Mouse (Mus musculus) liver, postnatal 0 days (tissue): Measurements from ENCODE around the gene S100pbp. TPM values are rescaled to one million over a fixed set of nuclear protein-coding genes. Genes with fewer than 3 reads are reported as not detected.

ENCODE experiments used
- ATAC-seq: fragments of 200-750 bp; cut with Nextera tagmentation; 2 replicates; pipeline ENCODE4 v1.8.0; 2017; ENCODE audit warnings: mild to moderate bottlenecking, moderate library complexity
- DNase-seq: peaks from one replicate; pipeline ENCODE4 v3.0.0-alpha.2; 2016
- H3K27ac ChIP-seq: fragments of 300-500 bp; sonication (generic); 2 replicates; pipeline ENCODE4 v1.5.1; 2014; ENCODE audit warnings: antibody characterized with exemption, moderate library complexity, mild to moderate bottlenecking, low read depth
- H3K27me3 ChIP-seq: fragments of 300-500 bp; sonication (generic); 2 replicates; pipeline ENCODE4 v1.6.1; 2014; ENCODE audit warnings: low read length, control low read depth, mixed read lengths; ENCODE audit not compliant: insufficient read depth
- H3K36me3 ChIP-seq: fragments of 300-500 bp; sonication (generic); replicated peaks from 2 replicates; pipeline ENCODE4 v1.6.1; 2014; ENCODE audit warnings: mild to moderate bottlenecking, control low read depth, low read length, moderate library complexity, mixed read lengths; ENCODE audit not compliant: insufficient read depth
- H3K4me1 ChIP-seq: fragments of 300-500 bp; sonication (generic); 2 replicates; pipeline ENCODE4 v1.6.1; 2014; ENCODE audit warnings: antibody characterized with exemption, mild to moderate bottlenecking, control low read depth; ENCODE audit not compliant: insufficient read depth
- H3K4me2 ChIP-seq: fragments of 300-500 bp; sonication (generic); 2 replicates; pipeline ENCODE4 v1.6.1; 2014; ENCODE audit warnings: low read depth, mild to moderate bottlenecking, low read length, moderate library complexity, mixed read lengths
- H3K4me3 ChIP-seq: fragments of 300-500 bp; sonication (generic); 2 replicates; pipeline ENCODE4 v1.5.1; 2014; ENCODE audit warnings: low read depth, low read length
- H3K9ac ChIP-seq: fragments of 300-500 bp; sonication (generic); replicated peaks from 2 replicates; pipeline ENCODE4 v1.6.1; 2014; ENCODE audit warnings: mild to moderate bottlenecking, moderate library complexity
- H3K9me3 ChIP-seq: fragments of 300-500 bp; sonication (generic); 2 replicates; pipeline ENCODE4 v1.6.1; 2016; ENCODE audit warnings: mild to moderate bottlenecking, control low read depth, low read length, mixed read lengths
- CTCF ChIP-seq: sonication (generic); IDR thresholded peaks from 2 replicates; pipeline ENCODE4 v1.5.1; 2016; ENCODE audit warnings: antibody characterized with exemption, low read depth
- EP300 ChIP-seq: IDR thresholded peaks from 2 replicates; pipeline ENCODE4 v1.6.1; 2016; ENCODE audit warnings: antibody characterized with exemption, low read depth, mild to moderate bottlenecking
- WGBS: fragments of 180-500 bp; shearing (Covaris S2); extraction: QIAGEN DNeasy Blood & Tissue Kit; methylation state at CpG from one replicate; pipeline ENCODE4 v1.1.7; 2014; ENCODE audit not compliant: insufficient replicate concordance; 5-methylcytosine and 5-hydroxymethylcytosine counted together
- polyA plus RNA-seq: library from polyadenylated mRNA; unstranded; fragments of >200 nt; fragmentation: Nextera tagmentation; extraction: Ambion mirVana; gene quantifications from 2 replicates; pipeline ENCODE4 v1.2.1, GENCODE M21; 2015

S100pbp gene
- polyA plus RNA-seq, 1 experiment from 2014 or later: 3.6 TPM

- WGBS: 2% methylated on average over 34 of the region's 59 CpGs
- H3K9ac ChIP-seq: no peak overlapping the region
Measured at GRCm38 (mm10) chr4:129120520-129121445, 68.7 kb downstream of the S100pbp start.

GRCm38 (mm10) chr4:129119708-129120107, 69.8 kb downstream of the S100pbp start:
- TF ChIP-seq CTCF (no peak), EP300 (no peak)
- Histone ChIP-seq H3K27ac (no peak overlapping the region), H3K4me3 (no peak overlapping the region), H3K4me2 (no peak overlapping the region), H3K4me1 (0 out of 2 replicates have a peak, but pooled peaks cover 5% of the 10 kb centered on the region), H3K27me3 (peaks cover 65% of the 10 kb centered on the region), H3K9me3 (no peaks in the 10 kb centered on the region), H3K36me3 (no peaks in the 10 kb centered on the region), H3K9ac (no peak overlapping the region)
- no peak for DNase-seq
- no peak for ATAC-seq
- WGBS: 70% methylated on average over 10 of the region's 10 CpGs

More at GRCm38 (mm10) chr4:129120520-129121445, 68.7 kb downstream of the S100pbp start:
- H3K9me3 ChIP-seq: no peaks in the 10 kb centered on the region
- peak overlapping the region; percentile 31 for H3K4me3 ChIP-seq
- peak; percentile 45 for TF ChIP-seq CTCF
- no peak for TF ChIP-seq EP300
- H3K36me3 ChIP-seq: no peaks in the 10 kb centered on the region
- no peak overlapping the region for H3K27ac ChIP-seq
- peaks cover 71% of the 10 kb centered on the region for H3K27me3 ChIP-seq
- ATAC-seq: peak; percentile 45
- peak; percentile 82 for DNase-seq
- H3K4me1 ChIP-seq: peaks cover 7% of the 10 kb centered on the region; the same call in 1 of the 2 replicates
- peak overlapping the region; percentile 63 for H3K4me2 ChIP-seq

DNA sequence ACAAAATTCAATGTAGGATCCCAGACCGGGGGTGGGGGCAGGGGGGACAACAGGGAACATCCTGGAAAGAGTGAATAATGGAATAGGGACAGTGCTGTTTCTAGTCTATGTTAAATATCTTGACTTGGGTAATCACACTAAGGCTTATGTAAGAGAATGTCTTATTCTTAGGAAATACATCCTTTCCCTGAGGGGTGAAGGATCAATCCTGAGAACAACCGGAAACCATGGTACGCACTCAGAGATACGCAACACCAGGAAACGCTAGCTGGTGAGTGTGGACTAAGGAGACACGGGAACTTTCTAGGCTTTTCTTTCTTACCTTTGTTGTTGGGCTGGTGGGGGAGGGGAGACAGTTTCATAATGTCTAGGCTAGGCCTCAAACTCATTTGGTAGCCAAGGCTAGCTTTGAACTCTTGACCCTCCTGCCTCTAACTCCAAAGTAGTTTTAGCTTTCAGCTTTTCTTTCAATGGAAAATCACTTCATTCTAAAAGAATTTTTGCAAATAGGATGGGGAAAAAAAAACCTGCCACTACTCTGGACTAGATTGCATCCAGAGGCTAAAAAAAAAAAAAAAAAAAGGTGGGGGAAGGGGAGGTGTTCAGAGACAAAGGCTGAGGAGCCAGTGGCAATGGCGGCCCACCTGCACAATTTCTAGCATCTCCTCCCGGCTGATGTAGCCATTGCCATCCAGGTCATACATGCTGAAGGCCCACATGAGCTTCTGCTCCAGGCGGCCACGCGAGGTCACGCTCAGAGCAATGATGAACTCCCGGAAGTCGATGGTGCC, 71.6 kb downstream of the S100pbp start:
- 79% methylated on average over 14 of the region's 14 CpGs for WGBS

DNA sequence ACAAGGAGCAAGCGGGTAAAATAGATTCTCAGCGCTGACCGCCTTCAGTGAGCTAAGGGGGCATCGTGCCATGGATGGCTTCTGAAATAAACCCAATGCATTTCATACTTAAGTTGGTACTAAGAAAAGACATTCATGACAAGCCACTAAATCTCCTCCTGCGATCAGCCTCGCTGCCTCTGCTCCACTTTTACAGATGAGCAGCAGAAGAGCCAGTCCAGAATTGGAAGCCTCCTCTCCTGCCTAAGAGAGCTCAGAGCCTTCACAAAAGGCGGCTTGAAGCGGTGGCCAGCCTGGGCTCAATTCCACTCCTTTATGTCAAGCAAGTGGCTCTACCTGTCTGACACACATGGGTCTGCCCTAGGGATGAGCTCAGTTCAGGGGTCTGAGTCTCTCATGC, 72.8 kb downstream of the S100pbp start:
- Histone ChIP-seq H3K27ac (no peak overlapping the region), H3K9ac (no peak overlapping the region), H3K9me3 (no peaks in the 10 kb centered on the region), H3K4me2 (no peak overlapping the region), H3K27me3 (peaks cover 39% of the 10 kb centered on the region), H3K36me3 (no peaks in the 10 kb centered on the region), H3K4me3 (no peak overlapping the region), H3K4me1 (0 out of 2 replicates have a peak, but pooled peaks cover 5% of the 10 kb centered on the region)
- DNase-seq (no peak), ATAC-seq (no peak)
- 80% methylated on average over 8 of the region's 8 CpGs for WGBS
- TF ChIP-seq CTCF (no peak), EP300 (no peak)

More for the DNA sequence above, 71.6 kb downstream of the S100pbp start:
- ATAC-seq: no peak
- no peak overlapping the region for H3K27ac ChIP-seq
- H3K9ac ChIP-seq: no peak overlapping the region
- H3K27me3 ChIP-seq: peaks cover 51% of the 10 kb centered on the region
- H3K9me3 ChIP-seq: no peaks in the 10 kb centered on the region
- H3K4me3 ChIP-seq: no peak overlapping the region
- H3K36me3 ChIP-seq: no peaks in the 10 kb centered on the region
- TF ChIP-seq EP300 (no peak), CTCF (no peak)
- DNase-seq: no peak
- no peak overlapping the region for H3K4me2 ChIP-seq
- H3K4me1 ChIP-seq: 0 out of 2 replicates have a peak, but pooled peaks cover 5% of the 10 kb centered on the region

GRCm38 (mm10) chr4:129113083-129113988, 76.2 kb downstream of the S100pbp start:
- Histone ChIP-seq H3K4me2 (no peak overlapping the region), H3K9me3 (no peaks in the 10 kb centered on the region), H3K27me3 (peaks cover 11% of the 10 kb centered on the region; the same call in 1 of the 2 replicates), H3K36me3 (no peaks in the 10 kb centered on the region), H3K4me3 (no peak overlapping the region), H3K27ac (no peak overlapping the region), H3K9ac (no peak overlapping the region), H3K4me1 (no peaks in the 10 kb centered on the region)
- peak; percentile 86 for DNase-seq
- TF ChIP-seq EP300 (no peak), CTCF (peak; percentile 98)
- ATAC-seq: peak; percentile 70
- 35% methylated on average over 28 of the region's 28 CpGs for WGBS
